In genomic region chr4:132884064-132884843, GRCm38 (mm10) we compare ENCODE assay signal across 8 mouse cellular contexts. TPM values are rescaled to one million over a fixed set of nuclear protein-coding genes. Genes with fewer than 3 reads are reported as not detected.
DNase-seq lines count a peak whose midpoint lies in the region; ATAC-seq lines count a peak whose summit lies in the region.

Gene Stx12, minus strand, starts transcription at chr4:132884509.

- ATAC-seq in hindbrain, embryonic 13.5 days (ENCODE audit: low FRiP score), result peak; percentile 95

- H3K4me3 ChIP-seq in hindbrain, embryonic 13.5 days, result peak within 1 kb of the TSS; percentile 98

- no peaks in the 10 kb centered on the region for H3K27me3 ChIP-seq in hindbrain, embryonic 13.5 days

- peaks cover 11% of the 10 kb centered on the region for H3K36me3 ChIP-seq in hindbrain, embryonic 13.5 days

- peak within 1 kb of the TSS; percentile 96 for H3K9ac ChIP-seq in hindbrain, embryonic 13.5 days

- WGBS in hindbrain, embryonic 13.5 days, result under 1% methylated on average over 72 of the region's 72 CpGs

- H3K9me3 ChIP-seq in hindbrain, embryonic 13.5 days, result no peaks in the 10 kb centered on the region

- peak; percentile 94 for DNase-seq in NIH3T3 (ENCODE audit: low read depth)
- DNase-seq in cerebellum, postnatal 10 days, result peak; percentile 95 to 96
- DNase-seq in frontal cortex, postnatal 14 days (ENCODE audit: low spot score in 2 of 2), result peak; percentile 76 to 85
- peak; percentile 82 to 84 for DNase-seq in layer of hippocampus, postnatal 25 days (ENCODE audit: extremely low spot score in 1 of 2, low spot score in 1 of 2)
- peak; percentile 91 for DNase-seq in lung, postnatal 25 days (ENCODE audit: low spot score)
- peak; percentile 95 for DNase-seq in retina, embryonic 14.5 days (ENCODE audit: low spot score)
- DNase-seq in thymus, postnatal 4 days, result peak; percentile 89

- peak within 1 kb of the TSS; percentile 87 for H3K27ac ChIP-seq in hindbrain, embryonic 13.5 days

- H3K4me2 ChIP-seq in hindbrain, embryonic 13.5 days, result peak within 1 kb of the TSS; percentile 85

- H3K4me1 ChIP-seq in hindbrain, embryonic 13.5 days (replicated peaks), result peaks cover 35% of the 10 kb centered on the region

RNA-seq across cellular contexts. Expression of gene Stx12, which starts in this region (rescaled TPM):
- polyA plus RNA-seq in hindbrain, embryonic 13.5 days (2015; fragmentation: Nextera tagmentation; extraction: Ambion mirVana), result 141 and 144 TPM in 2 replicates
- total RNA-seq in layer of hippocampus, postnatal 25 days (2021), result 100 to 1,000 TPM in 1 of 2 experiments, 10 to 100 TPM in 1; 99.7 to 106 TPM

Comparison
In these comparisons a context has a peak if more than half of its experiments do, and no peak if none do; other contexts are left out.
1. Peak in every context shown above with its lines: DNase-seq, ATAC-seq, H3K4me3 ChIP-seq and H3K27ac ChIP-seq.